Mouse (Mus musculus): ENCODE measurements around the gene 4930512M02Rik. TPM values are rescaled to one million over a fixed set of nuclear protein-coding genes. Genes with fewer than 3 reads are reported as not detected.

Gene 4930512M02Rik
- polyA plus RNA-seq, 2 experiments: not detected

DNA sequence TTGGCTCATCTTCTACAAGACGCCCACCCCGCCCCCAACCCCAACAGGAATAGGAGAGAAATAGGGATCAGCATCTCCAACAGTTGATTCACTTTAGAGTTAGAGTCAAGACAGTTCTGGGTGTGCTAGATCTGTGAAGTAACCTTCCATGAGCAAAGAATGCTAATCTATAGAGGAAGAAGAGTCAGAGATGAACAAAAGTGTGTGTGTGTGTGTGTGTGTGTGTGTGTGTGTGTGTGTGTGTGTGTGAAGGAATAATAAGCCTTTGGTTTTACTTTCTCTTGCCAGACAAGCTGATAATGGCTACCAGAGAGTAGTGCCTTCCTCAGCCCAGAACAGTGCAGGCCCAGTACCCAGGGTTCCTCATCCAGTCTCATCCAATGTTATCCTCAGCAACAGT is 59.6 kb downstream of the 4930512M02Rik start:
- Histone ChIP-seq H3K4me1 (replicated peaks; ENCODE audit: control insufficient read depth in 2 of 2, insufficient read depth in 2 of 2, low read length in 1 of 2) (peaks cover 21 to 29% of the 10 kb centered on the region in 2 experiments), H3K36me3 (replicated peaks; ENCODE audit: control insufficient read depth, insufficient read depth, low read depth) (no peaks in the 10 kb centered on the region), H3K4me3 (ENCODE audit: insufficient read depth in 1 of 2, low read depth in 2 of 2, low read length in 2 of 2) (no peak overlapping the region), H3K9ac (replicated peaks) (no peak overlapping the region), H3K27ac (no peak overlapping the region), H3K27me3 (ENCODE audit: control insufficient read depth, insufficient read depth, low read length) (no peaks in the 10 kb centered on the region), H3K4me2 (ENCODE audit: low read depth) (no peak overlapping the region), H3K9me3 (ENCODE audit: control insufficient read depth, low read length) (no peaks in the 10 kb centered on the region)
- WGBS (ENCODE audit: insufficient replicate concordance): 62% methylated on average over 2 of the region's 2 CpGs
- no peak for ATAC-seq (ENCODE audit: insufficient read depth)
- DNase-seq (ENCODE audit: low read depth in 3 of 3, low spot score in 3 of 3): no peak
- TF ChIP-seq CTCF (IDR thresholded peaks at IDR 0.05; ENCODE audit: low read depth) (no peak), EP300 (IDR thresholded peaks at IDR 0.05; ENCODE audit: low read depth) (no peak)

DNA sequence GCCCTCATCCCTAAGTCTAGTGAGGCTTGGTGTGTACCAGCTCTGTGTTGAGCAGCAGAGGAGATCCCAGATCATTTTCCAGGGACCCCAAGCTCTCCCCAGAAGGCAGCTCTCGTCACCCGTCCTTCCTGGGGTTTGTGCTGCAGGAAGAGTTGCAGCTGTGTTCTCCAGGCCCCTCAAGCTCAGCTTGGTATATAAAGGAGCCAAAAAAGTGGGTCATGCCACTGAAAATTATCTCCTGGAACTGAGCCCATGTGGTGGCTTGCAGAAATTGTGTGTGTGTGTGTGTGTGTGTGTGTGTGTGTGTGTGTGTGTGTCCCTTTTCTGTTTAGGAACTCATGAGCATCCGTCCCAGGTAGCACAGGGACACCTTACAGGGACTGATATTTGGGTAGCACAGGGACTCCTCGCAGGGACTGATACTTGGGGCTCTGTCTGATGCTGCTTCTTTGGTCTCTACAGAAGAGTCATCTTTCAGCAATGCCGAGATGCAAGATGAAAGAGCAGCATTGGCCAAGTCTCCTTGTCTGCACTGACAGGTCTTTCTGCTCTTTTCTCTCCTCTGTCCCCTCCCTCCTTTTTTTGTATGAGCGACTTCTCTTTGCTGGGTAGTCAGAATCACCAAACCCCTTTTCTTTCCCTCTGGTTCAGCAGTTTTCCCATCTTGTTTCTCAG is 62.4 kb downstream of the 4930512M02Rik start:
- Histone ChIP-seq H3K4me3 (ENCODE audit: insufficient read depth in 1 of 2, low read depth in 2 of 2, low read length in 2 of 2) (no peak overlapping the region), H3K27ac (no peak overlapping the region), H3K9me3 (ENCODE audit: control insufficient read depth, low read length) (no peaks in the 10 kb centered on the region), H3K27me3 (ENCODE audit: control insufficient read depth, insufficient read depth, low read length) (no peaks in the 10 kb centered on the region), H3K36me3 (replicated peaks; ENCODE audit: control insufficient read depth, insufficient read depth, low read depth) (no peaks in the 10 kb centered on the region), H3K4me1 (replicated peaks; ENCODE audit: control insufficient read depth in 2 of 2, insufficient read depth in 2 of 2, low read length in 1 of 2) (peaks cover 12 to 26% of the 10 kb centered on the region in 2 experiments), H3K4me2 (ENCODE audit: low read depth) (no peak overlapping the region), H3K9ac (replicated peaks) (no peak overlapping the region)
- no peak for TF ChIP-seq CTCF (IDR thresholded peaks at IDR 0.05; ENCODE audit: low read depth)
- no peak for TF ChIP-seq EP300 (IDR thresholded peaks at IDR 0.05; ENCODE audit: low read depth)
- no peak for DNase-seq (ENCODE audit: low read depth in 3 of 3, low spot score in 3 of 3)
- WGBS (ENCODE audit: insufficient replicate concordance): 60% methylated on average over 6 of the region's 6 CpGs
- ATAC-seq (ENCODE audit: insufficient read depth): no peak

DNA sequence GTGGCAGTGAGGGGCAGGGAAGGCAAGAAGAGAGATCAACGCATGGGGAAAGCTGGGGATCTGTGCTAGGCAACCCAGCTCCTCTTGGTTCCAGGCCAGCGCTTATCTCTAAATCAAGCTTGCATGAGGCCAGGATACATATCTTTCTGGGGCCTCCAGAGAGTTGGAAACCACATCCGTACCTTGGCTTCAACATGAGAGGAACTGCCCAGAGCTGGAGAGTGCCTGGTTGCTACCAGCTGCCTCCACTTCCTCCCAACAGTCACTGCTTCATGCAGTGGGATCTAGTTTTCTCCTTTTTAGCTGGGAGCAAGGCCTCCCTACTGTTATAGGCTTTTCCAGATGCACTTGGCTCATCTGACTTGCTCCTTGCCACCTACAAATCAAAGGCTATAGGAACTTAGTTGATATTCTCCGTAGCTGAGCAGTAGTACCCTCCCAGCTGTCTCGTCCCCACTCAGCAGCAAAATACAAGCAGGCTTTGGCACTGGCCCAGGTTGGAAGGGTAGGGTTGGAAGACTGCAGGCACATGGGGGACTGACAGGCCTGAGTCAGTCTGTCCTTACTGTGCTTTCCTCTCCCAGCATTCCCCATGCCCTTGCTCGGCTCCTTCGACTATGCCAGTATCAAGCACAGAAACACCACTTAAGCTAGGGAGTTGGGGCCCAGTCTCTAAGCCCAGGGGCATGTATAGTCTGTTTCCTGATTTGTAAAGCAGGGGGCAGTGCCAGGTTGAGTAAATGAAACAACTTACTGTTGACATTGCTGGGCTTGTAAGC is 63.2 kb downstream of the 4930512M02Rik start:
- TF ChIP-seq CTCF (IDR thresholded peaks at IDR 0.05; ENCODE audit: low read depth): no peak; the same call in 1 of the 2 replicates
- no peak for TF ChIP-seq EP300 (IDR thresholded peaks at IDR 0.05; ENCODE audit: low read depth)
- H3K27me3 ChIP-seq (ENCODE audit: control insufficient read depth, insufficient read depth, low read length): no peaks in the 10 kb centered on the region
- WGBS (ENCODE audit: insufficient replicate concordance): 22% methylated on average over 7 of the region's 7 CpGs
- H3K36me3 ChIP-seq (replicated peaks; ENCODE audit: control insufficient read depth, insufficient read depth, low read depth): no peaks in the 10 kb centered on the region
- H3K4me1 ChIP-seq (replicated peaks; ENCODE audit: control insufficient read depth in 2 of 2, insufficient read depth in 2 of 2, low read length in 1 of 2): peaks cover 4 to 19% of the 10 kb centered on the region in 2 experiments
- no peak overlapping the region for H3K4me2 ChIP-seq (ENCODE audit: low read depth)
- no peak overlapping the region for H3K4me3 ChIP-seq (ENCODE audit: insufficient read depth in 1 of 2, low read depth in 2 of 2, low read length in 2 of 2)
- no peaks in the 10 kb centered on the region for H3K9me3 ChIP-seq (ENCODE audit: control insufficient read depth, low read length)
- DNase-seq (ENCODE audit: low read depth in 3 of 3, low spot score in 3 of 3): no peak
- ATAC-seq (ENCODE audit: insufficient read depth): peak; percentile 56; the same call in 1 of the 2 replicates
- H3K27ac ChIP-seq: no peak overlapping the region
- no peak overlapping the region for H3K9ac ChIP-seq (replicated peaks)

DNA sequence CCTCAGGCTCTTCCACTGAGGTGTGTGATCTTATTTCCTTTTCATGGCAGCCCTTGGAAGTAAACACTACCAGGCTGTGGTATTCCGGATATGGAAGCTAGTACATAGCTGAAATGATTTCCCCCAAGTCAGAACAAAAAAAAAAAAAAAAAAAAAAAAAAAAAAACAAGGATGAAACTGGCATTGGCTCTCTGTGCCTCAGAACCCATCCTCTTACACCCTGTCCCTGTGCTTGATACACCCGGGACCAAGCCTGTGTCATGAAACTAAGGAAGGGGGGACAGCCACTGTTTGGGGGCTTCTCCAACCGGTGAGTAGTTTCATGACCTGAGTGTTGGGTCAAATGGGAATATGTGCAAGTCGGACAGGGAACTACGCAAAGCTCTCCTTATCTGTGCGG is 66.5 kb downstream of the 4930512M02Rik start:
- H3K36me3 ChIP-seq (replicated peaks; ENCODE audit: control insufficient read depth, insufficient read depth, low read depth): no peaks in the 10 kb centered on the region
- TF ChIP-seq CTCF (IDR thresholded peaks at IDR 0.05; ENCODE audit: low read depth) (no peak), EP300 (IDR thresholded peaks at IDR 0.05; ENCODE audit: low read depth) (no peak)
- no peaks in the 10 kb centered on the region for H3K9me3 ChIP-seq (ENCODE audit: control insufficient read depth, low read length)
- ATAC-seq (ENCODE audit: insufficient read depth) (no peak), DNase-seq (ENCODE audit: low read depth in 3 of 3, low spot score in 3 of 3) (no peak)
- no peak overlapping the region for H3K4me2 ChIP-seq (ENCODE audit: low read depth)
- no peak overlapping the region for H3K27ac ChIP-seq
- H3K27me3 ChIP-seq (ENCODE audit: control insufficient read depth, insufficient read depth, low read length): no peaks in the 10 kb centered on the region
- 63% methylated on average over 6 of the region's 6 CpGs for WGBS (ENCODE audit: insufficient replicate concordance)
- peaks cover 7 to 22% of the 10 kb centered on the region in 2 experiments; a peak in 3 of 4 replicates for H3K4me1 ChIP-seq (replicated peaks; ENCODE audit: control insufficient read depth in 2 of 2, insufficient read depth in 2 of 2, low read length in 1 of 2)
- no peak overlapping the region for H3K4me3 ChIP-seq (ENCODE audit: insufficient read depth in 1 of 2, low read depth in 2 of 2, low read length in 2 of 2)
- H3K9ac ChIP-seq (replicated peaks): no peak overlapping the region

DNA sequence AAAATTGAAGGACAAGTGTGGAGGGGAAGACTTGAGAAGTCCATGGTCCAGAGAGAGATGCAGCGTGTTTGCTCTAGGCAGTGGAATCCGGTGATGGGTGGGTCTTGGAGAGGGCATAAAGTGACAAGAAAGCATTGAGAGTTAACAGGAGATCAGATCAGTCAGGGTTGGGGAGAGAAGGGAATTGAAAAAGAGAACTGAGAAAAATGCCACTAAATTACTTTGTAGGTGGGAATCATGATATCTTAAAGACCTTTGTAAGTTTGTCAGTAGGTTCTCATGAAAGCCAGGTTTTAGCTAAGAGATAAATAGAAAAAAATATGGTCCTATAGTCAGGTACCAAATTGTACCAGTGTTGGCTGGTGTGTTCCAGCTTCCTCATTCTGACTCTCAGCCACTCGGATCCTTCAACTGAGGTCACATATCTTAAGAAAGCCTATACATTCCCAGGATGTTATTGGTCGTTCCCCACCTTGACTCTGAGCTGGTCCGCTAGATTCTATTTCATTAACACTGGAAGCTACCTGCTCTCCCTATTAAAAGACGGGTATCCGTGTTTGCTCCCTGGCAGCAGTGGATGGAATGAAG is 68.4 kb downstream of the 4930512M02Rik start:
- WGBS (ENCODE audit: insufficient replicate concordance): 61% methylated on average over 7 of the region's 7 CpGs

More for the DNA sequence above, 68.4 kb downstream of the 4930512M02Rik start:
- Histone ChIP-seq H3K27me3 (ENCODE audit: control insufficient read depth, insufficient read depth, low read length) (no peaks in the 10 kb centered on the region), H3K9ac (replicated peaks) (no peak overlapping the region), H3K4me1 (replicated peaks; ENCODE audit: control insufficient read depth in 2 of 2, insufficient read depth in 2 of 2, low read length in 1 of 2) (peaks cover 7 to 19% of the 10 kb centered on the region in 2 experiments; a peak in 3 of 4 replicates), H3K36me3 (replicated peaks; ENCODE audit: control insufficient read depth, insufficient read depth, low read depth) (no peaks in the 10 kb centered on the region), H3K27ac (no peak overlapping the region), H3K9me3 (ENCODE audit: control insufficient read depth, low read length) (no peaks in the 10 kb centered on the region), H3K4me3 (ENCODE audit: insufficient read depth in 1 of 2, low read depth in 2 of 2, low read length in 2 of 2) (no peak overlapping the region), H3K4me2 (ENCODE audit: low read depth) (no peak overlapping the region)
- ATAC-seq (ENCODE audit: insufficient read depth) (no peak), DNase-seq (ENCODE audit: low read depth in 3 of 3, low spot score in 3 of 3) (no peak)
- TF ChIP-seq CTCF (IDR thresholded peaks at IDR 0.05; ENCODE audit: low read depth) (no peak), EP300 (IDR thresholded peaks at IDR 0.05; ENCODE audit: low read depth) (no peak)
